Mouse (Mus musculus): ENCODE measurements around the gene Nat8f5. TPM values are rescaled to one million over a fixed set of nuclear protein-coding genes. Genes with fewer than 3 reads are reported as not detected.

Nat8f5 gene
- polyA plus RNA-seq, 1 experiment from 2014 or later = not detected

Small RNAs within 50 kb of the gene (microRNA-seq; reads per million reads assigned to microRNA genes)
- gene Mir6375 = not detected

Other genes starting within 250 kb of the Nat8f5 start
- 2.5 TPM in 2 replicates for gene Alms1, start 233.4 kb downstream of the Nat8f5 start, polyA plus RNA-seq (2015; fragmentation: Nextera tagmentation; extraction: Ambion mirVana)
- not detected in 2 replicates for gene Nat8f7, start 107.8 kb downstream of the Nat8f5 start, polyA plus RNA-seq (2015; fragmentation: Nextera tagmentation; extraction: Ambion mirVana)
- gene Nat8f3, start 55.2 kb downstream of the Nat8f5 start, polyA plus RNA-seq (2015; fragmentation: Nextera tagmentation; extraction: Ambion mirVana) = not detected in 2 replicates
- not detected in 2 replicates for gene Nat8f6, start within 50 bp of the Nat8f5 start, polyA plus RNA-seq (2015; fragmentation: Nextera tagmentation; extraction: Ambion mirVana)
- 0.13 TPM in 1 of 2 replicates, not detected in the other for gene Nat8, start 11.1 kb upstream of the Nat8f5 start, polyA plus RNA-seq (2015; fragmentation: Nextera tagmentation; extraction: Ambion mirVana)
- not detected in 2 replicates for gene Nat8f2, start 48.2 kb upstream of the Nat8f5 start, polyA plus RNA-seq (2015; fragmentation: Nextera tagmentation; extraction: Ambion mirVana)
- gene Nat8f4, start 83.9 kb upstream of the Nat8f5 start, polyA plus RNA-seq (2015; fragmentation: Nextera tagmentation; extraction: Ambion mirVana) = 2.1 and 2.9 TPM in 2 replicates
- gene Tprkb, start 90.9 kb upstream of the Nat8f5 start, polyA plus RNA-seq (2015; fragmentation: Nextera tagmentation; extraction: Ambion mirVana) = 20.8 and 23.1 TPM in 2 replicates
- gene Nat8f1, start 94.7 kb upstream of the Nat8f5 start, polyA plus RNA-seq (2015; fragmentation: Nextera tagmentation; extraction: Ambion mirVana) = 4.6 and 6.5 TPM in 2 replicates
- 40.2 and 54.6 TPM in 2 replicates for gene Dusp11, start 140.7 kb upstream of the Nat8f5 start, polyA plus RNA-seq (2015; fragmentation: Nextera tagmentation; extraction: Ambion mirVana)
- not detected in 2 replicates for gene Figla, start 195.2 kb upstream of the Nat8f5 start, polyA plus RNA-seq (2015; fragmentation: Nextera tagmentation; extraction: Ambion mirVana)
- 1.7 and 2.2 TPM in 2 replicates for gene Add2, start 207.7 kb upstream of the Nat8f5 start, polyA plus RNA-seq (2015; fragmentation: Nextera tagmentation; extraction: Ambion mirVana)

Data from heart, embryonic 16.5 days (tissue).